Mouse (Mus musculus): ENCODE data around the gene Ptch2. TPM values are rescaled to one million over a fixed set of nuclear protein-coding genes. Genes with fewer than 3 reads are reported as not detected.

Gene Ptch2
- polyA plus RNA-seq, 1 experiment from 2014 or later = 5.6 TPM

DNA sequence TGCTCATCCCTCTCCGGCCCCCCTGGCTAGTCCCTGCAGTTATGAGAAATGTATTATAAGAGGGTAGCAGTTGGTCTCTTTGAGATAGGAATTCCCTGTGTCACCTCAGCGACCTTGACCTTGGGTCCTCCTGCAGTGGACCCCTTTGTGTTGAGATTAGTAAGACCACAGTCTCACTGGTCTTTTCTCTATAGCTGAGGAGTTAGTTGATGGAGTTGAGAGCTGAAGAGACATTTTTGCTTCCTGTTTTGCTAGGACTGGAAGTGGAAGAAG lies 2.8 kb downstream of the Ptch2 start:
- H3K9me3 ChIP-seq (ENCODE audit: control insufficient read depth, low read length) = no peaks in the 10 kb centered on the region
- H3K36me3 ChIP-seq (replicated peaks; ENCODE audit: control insufficient read depth, insufficient read depth) = peaks cover 6% of the 10 kb centered on the region; the same call in 1 of the 2 replicates
- DNase-seq (ENCODE audit: low spot score) = no peak
- 0 out of 2 replicates have a peak, but pooled peaks cover 3% of the 10 kb centered on the region for H3K27me3 ChIP-seq (ENCODE audit: control insufficient read depth, insufficient read depth, low read length)
- H3K4me2 ChIP-seq (replicated peaks) = peak overlapping the region; percentile 96; the same call in 1 of the 2 replicates
- H3K27ac ChIP-seq = no peak overlapping the region
- 74% methylated on average over 2 of the region's 2 CpGs for WGBS
- H3K9ac ChIP-seq = no peak overlapping the region
- H3K4me3 ChIP-seq (replicated peaks; ENCODE audit: low read length) = no peak overlapping the region
- no peak for ATAC-seq (ENCODE audit: low FRiP score)
- H3K4me1 ChIP-seq (replicated peaks; ENCODE audit: control insufficient read depth, insufficient read depth, low read length) = peaks cover 23% of the 10 kb centered on the region

DNA sequence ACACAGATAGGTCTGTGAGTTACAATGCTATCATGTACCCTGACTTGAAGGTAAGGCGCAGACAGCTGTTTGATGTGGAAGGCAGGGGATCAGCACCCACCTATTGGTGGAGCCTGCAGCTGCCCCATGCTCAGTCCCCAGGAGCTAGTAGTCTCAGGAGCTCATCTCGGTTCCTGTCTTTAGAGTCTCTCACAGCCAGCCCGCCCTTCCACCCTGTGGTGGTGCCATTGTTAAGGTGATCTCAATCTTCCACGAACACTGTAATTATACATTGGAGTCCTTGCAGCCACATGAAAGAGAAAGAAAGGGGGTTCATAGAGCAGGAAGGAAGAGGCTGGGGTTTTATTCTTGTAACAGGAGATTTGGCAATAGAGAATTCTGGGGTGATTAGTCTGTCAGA lies 4.2 kb downstream of the Ptch2 start:
- DNase-seq (ENCODE audit: low spot score) (no peak), ATAC-seq (ENCODE audit: low FRiP score) (no peak)
- peaks cover 6% of the 10 kb centered on the region; the same call in 1 of the 2 replicates for H3K36me3 ChIP-seq (replicated peaks; ENCODE audit: control insufficient read depth, insufficient read depth)
- peaks cover 23% of the 10 kb centered on the region for H3K4me1 ChIP-seq (replicated peaks; ENCODE audit: control insufficient read depth, insufficient read depth, low read length)
- no peaks in the 10 kb centered on the region for H3K27me3 ChIP-seq (ENCODE audit: control insufficient read depth, insufficient read depth, low read length)
- H3K27ac ChIP-seq = no peak overlapping the region
- H3K9ac ChIP-seq = no peak overlapping the region
- no peaks in the 10 kb centered on the region for H3K9me3 ChIP-seq (ENCODE audit: control insufficient read depth, low read length)
- no peak overlapping the region for H3K4me2 ChIP-seq (replicated peaks)
- H3K4me3 ChIP-seq (replicated peaks; ENCODE audit: low read length) = no peak overlapping the region
- 65% methylated on average over 4 of the region's 4 CpGs for WGBS

DNA sequence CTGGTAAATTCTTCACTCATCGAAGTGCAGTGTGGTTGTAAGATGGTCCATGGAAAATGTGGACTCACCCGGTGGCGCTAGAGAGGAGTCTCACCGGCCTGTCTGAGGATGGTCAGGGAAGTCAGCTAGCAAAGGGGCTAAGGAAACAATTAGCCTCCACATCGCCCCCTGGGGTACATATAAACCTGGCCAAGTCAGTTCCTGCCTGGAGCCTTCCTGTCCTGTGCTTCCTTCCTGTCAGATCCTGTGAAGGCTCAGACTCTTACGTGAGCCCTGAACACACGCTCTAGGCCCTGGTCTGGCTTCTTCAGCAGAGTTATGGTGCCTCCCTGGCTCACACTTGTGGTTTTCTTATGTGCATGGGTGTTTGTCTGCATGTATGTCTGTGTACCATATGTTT lies 5.3 kb downstream of the Ptch2 start:
- 57% methylated on average over 7 of the region's 7 CpGs for WGBS

DNA sequence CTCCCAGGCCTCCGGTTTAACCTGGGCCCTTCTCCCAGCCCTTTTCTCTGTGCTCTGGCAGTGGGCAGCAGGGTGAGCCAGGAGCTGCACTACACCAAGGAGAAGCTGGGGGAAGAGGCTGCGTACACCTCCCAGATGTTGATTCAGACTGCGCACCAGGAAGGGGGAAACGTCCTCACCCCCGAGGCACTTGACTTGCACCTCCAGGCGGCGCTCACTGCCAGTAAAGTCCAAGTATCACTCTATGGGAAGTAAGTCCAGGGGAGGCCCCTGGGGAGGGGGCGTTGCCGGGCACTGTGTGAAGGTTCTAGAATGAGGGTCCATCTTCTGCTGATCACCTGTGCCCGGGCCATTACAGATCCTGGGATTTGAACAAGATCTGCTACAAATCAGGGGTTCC lies 8.8 kb downstream of the Ptch2 start:
- no peak overlapping the region for H3K4me2 ChIP-seq (replicated peaks)
- no peak overlapping the region for H3K27ac ChIP-seq
- ATAC-seq (ENCODE audit: low FRiP score) = no peak
- no peaks in the 10 kb centered on the region for H3K9me3 ChIP-seq (ENCODE audit: control insufficient read depth, low read length)
- H3K9ac ChIP-seq = no peak overlapping the region
- 80% methylated on average over 10 of the region's 10 CpGs for WGBS
- DNase-seq (ENCODE audit: low spot score) = no peak
- no peaks in the 10 kb centered on the region for H3K4me1 ChIP-seq (replicated peaks; ENCODE audit: control insufficient read depth, insufficient read depth, low read length)
- H3K36me3 ChIP-seq (replicated peaks; ENCODE audit: control insufficient read depth, insufficient read depth) = peaks cover 24% of the 10 kb centered on the region
- no peaks in the 10 kb centered on the region for H3K27me3 ChIP-seq (ENCODE audit: control insufficient read depth, insufficient read depth, low read length)
- no peak overlapping the region for H3K4me3 ChIP-seq (replicated peaks; ENCODE audit: low read length)

More for the DNA sequence above, 5.3 kb downstream of the Ptch2 start:
- H3K36me3 ChIP-seq (replicated peaks; ENCODE audit: control insufficient read depth, insufficient read depth) = peaks cover 8% of the 10 kb centered on the region; the same call in 1 of the 2 replicates
- no peak overlapping the region for H3K27ac ChIP-seq
- no peak for DNase-seq (ENCODE audit: low spot score)
- H3K9me3 ChIP-seq (ENCODE audit: control insufficient read depth, low read length) = no peaks in the 10 kb centered on the region
- no peak overlapping the region for H3K4me2 ChIP-seq (replicated peaks)
- ATAC-seq (ENCODE audit: low FRiP score) = no peak
- H3K4me3 ChIP-seq (replicated peaks; ENCODE audit: low read length) = no peak overlapping the region
- H3K4me1 ChIP-seq (replicated peaks; ENCODE audit: control insufficient read depth, insufficient read depth, low read length) = peaks cover 16% of the 10 kb centered on the region
- no peaks in the 10 kb centered on the region for H3K27me3 ChIP-seq (ENCODE audit: control insufficient read depth, insufficient read depth, low read length)
- no peak overlapping the region for H3K9ac ChIP-seq

DNA sequence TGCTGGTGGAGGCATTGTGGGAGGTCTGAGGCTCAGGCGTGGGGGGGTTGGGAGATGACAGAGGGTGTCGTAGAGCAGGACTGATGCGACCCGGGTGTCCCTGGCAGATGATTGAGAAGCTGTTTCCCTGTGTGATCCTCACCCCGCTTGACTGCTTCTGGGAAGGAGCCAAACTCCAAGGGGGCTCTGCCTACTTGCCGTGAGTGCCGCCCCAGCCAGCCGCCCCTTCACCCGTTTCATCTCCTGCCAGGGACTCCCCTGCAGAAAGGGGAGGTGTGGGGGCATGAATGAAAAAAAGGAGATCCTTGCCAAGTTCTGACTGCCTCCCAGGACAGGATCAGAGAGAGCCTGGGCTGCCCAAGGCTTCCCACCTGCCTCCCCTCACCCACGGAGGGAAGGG lies 9.3 kb downstream of the Ptch2 start:
- H3K9me3 ChIP-seq (ENCODE audit: control insufficient read depth, low read length) = no peaks in the 10 kb centered on the region
- WGBS = 45% methylated on average over 8 of the region's 10 CpGs
- no peak overlapping the region for H3K9ac ChIP-seq
- DNase-seq (ENCODE audit: low spot score) (no peak), ATAC-seq (ENCODE audit: low FRiP score) (no peak)
- H3K27me3 ChIP-seq (ENCODE audit: control insufficient read depth, insufficient read depth, low read length) = no peaks in the 10 kb centered on the region
- no peaks in the 10 kb centered on the region for H3K4me1 ChIP-seq (replicated peaks; ENCODE audit: control insufficient read depth, insufficient read depth, low read length)
- no peak overlapping the region for H3K4me2 ChIP-seq (replicated peaks)
- no peak overlapping the region for H3K4me3 ChIP-seq (replicated peaks; ENCODE audit: low read length)
- peaks cover 28% of the 10 kb centered on the region for H3K36me3 ChIP-seq (replicated peaks; ENCODE audit: control insufficient read depth, insufficient read depth)
- no peak overlapping the region for H3K27ac ChIP-seq

DNA sequence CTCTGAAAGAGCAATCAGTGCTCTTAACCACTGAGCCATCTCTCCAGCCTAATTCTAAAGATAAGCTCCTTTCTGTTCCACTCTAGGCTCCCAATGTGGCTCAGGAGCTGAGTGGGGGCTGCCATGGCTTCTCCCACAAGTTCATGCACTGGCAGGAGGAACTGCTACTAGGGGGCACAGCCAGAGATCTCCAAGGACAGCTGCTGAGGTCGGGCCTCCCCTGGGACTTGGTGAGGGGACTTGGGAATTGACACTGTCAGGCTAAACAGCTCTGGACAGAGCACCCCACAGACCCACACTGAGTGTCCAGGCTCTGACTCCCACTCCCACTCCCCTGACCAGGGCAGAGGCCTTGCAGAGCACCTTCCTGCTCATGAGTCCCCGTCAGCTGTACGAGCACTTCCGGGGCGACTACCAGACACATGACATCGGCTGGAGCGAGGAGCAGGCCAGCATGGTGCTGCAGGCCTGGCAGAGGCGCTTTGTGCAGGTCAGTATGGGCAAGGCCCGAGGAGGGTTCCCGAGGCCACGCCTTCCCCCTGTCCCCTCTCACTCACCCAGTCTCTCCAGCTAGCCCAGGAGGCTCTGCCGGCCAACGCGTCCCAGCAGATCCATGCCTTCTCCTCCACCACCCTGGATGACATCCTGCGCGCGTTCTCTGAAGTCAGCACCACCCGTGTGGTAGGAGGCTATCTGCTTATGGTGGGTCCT lies 12.1 kb downstream of the Ptch2 start:
- H3K9ac ChIP-seq = no peak overlapping the region
- WGBS = 91% methylated on average over 17 of the region's 18 CpGs
- H3K9me3 ChIP-seq (ENCODE audit: control insufficient read depth, low read length) = no peaks in the 10 kb centered on the region
- H3K27ac ChIP-seq = no peak overlapping the region
- no peak overlapping the region for H3K4me2 ChIP-seq (replicated peaks)
- DNase-seq (ENCODE audit: low spot score) (no peak), ATAC-seq (ENCODE audit: low FRiP score) (no peak)
- no peaks in the 10 kb centered on the region for H3K27me3 ChIP-seq (ENCODE audit: control insufficient read depth, insufficient read depth, low read length)
- H3K36me3 ChIP-seq (replicated peaks; ENCODE audit: control insufficient read depth, insufficient read depth) = peaks cover 47% of the 10 kb centered on the region
- H3K4me1 ChIP-seq (replicated peaks; ENCODE audit: control insufficient read depth, insufficient read depth, low read length) = no peaks in the 10 kb centered on the region
- no peak overlapping the region for H3K4me3 ChIP-seq (replicated peaks; ENCODE audit: low read length)

DNA sequence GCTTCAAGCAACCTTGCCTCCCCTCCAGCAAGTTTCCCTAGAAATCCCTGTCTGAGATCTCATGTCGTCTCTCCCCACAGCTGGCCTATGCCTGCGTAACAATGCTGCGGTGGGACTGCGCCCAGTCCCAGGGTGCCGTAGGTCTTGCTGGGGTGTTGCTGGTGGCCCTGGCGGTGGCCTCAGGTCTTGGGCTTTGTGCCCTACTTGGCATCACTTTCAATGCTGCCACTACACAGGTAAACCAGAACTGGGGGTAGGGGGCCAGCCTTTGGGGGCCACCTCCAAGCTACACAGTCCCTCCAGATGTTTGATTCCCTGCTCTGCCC lies 12.6 kb downstream of the Ptch2 start:
- H3K27ac ChIP-seq = no peak overlapping the region
- no peak overlapping the region for H3K9ac ChIP-seq
- WGBS = 96% methylated on average over 6 of the region's 6 CpGs
- no peaks in the 10 kb centered on the region for H3K9me3 ChIP-seq (ENCODE audit: control insufficient read depth, low read length)
- DNase-seq (ENCODE audit: low spot score) = no peak
- peaks cover 47% of the 10 kb centered on the region for H3K36me3 ChIP-seq (replicated peaks; ENCODE audit: control insufficient read depth, insufficient read depth)
- no peak overlapping the region for H3K4me3 ChIP-seq (replicated peaks; ENCODE audit: low read length)
- no peaks in the 10 kb centered on the region for H3K27me3 ChIP-seq (ENCODE audit: control insufficient read depth, insufficient read depth, low read length)
- ATAC-seq (ENCODE audit: low FRiP score) = no peak
- no peak overlapping the region for H3K4me2 ChIP-seq (replicated peaks)
- no peaks in the 10 kb centered on the region for H3K4me1 ChIP-seq (replicated peaks; ENCODE audit: control insufficient read depth, insufficient read depth, low read length)

DNA sequence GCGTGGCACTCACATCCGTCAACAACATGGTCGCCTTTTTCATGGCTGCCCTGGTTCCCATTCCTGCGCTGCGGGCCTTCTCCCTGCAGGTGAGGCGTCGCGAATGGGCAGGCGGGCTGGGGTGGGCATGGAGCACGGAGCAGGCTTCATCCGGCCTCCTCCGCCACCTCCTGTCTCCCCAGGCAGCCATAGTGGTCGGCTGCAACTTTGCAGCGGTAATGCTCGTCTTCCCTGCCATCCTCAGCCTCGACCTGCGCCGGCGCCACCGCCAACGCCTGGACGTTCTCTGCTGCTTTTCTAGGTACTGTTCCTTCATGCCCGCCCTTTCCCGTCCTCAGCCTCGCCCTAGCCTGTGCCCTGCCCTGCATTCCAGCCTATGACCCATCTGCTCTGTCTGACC lies 13.5 kb downstream of the Ptch2 start:
- 96% methylated on average over 25 of the region's 25 CpGs for WGBS
- no peaks in the 10 kb centered on the region for H3K9me3 ChIP-seq (ENCODE audit: control insufficient read depth, low read length)
- no peak overlapping the region for H3K9ac ChIP-seq
- H3K27ac ChIP-seq = no peak overlapping the region
- DNase-seq (ENCODE audit: low spot score) (no peak), ATAC-seq (ENCODE audit: low FRiP score) (no peak)
- no peak overlapping the region for H3K4me2 ChIP-seq (replicated peaks)
- peaks cover 56% of the 10 kb centered on the region for H3K36me3 ChIP-seq (replicated peaks; ENCODE audit: control insufficient read depth, insufficient read depth)
- no peaks in the 10 kb centered on the region for H3K27me3 ChIP-seq (ENCODE audit: control insufficient read depth, insufficient read depth, low read length)
- H3K4me1 ChIP-seq (replicated peaks; ENCODE audit: control insufficient read depth, insufficient read depth, low read length) = no peaks in the 10 kb centered on the region
- no peak overlapping the region for H3K4me3 ChIP-seq (replicated peaks; ENCODE audit: low read length)

DNA sequence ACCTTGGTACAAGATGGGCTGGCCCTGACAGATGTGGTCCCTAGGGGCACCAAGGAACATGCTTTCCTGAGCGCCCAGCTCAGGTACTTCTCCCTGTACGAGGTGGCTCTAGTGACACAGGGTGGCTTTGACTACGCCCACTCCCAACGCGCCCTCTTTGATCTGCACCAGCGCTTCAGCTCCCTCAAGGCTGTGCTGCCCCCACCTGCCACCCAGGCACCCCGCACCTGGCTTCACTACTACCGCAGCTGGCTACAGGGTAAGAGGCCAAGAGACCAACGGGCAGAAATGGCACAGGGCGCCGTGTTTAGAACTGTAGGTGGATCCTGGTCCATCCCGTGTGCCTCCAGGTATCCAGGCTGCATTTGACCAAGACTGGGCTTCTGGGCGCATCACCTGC lies 14.4 kb downstream of the Ptch2 start:
- Histone ChIP-seq H3K27me3 (ENCODE audit: control insufficient read depth, insufficient read depth, low read length) (no peaks in the 10 kb centered on the region), H3K4me1 (replicated peaks; ENCODE audit: control insufficient read depth, insufficient read depth, low read length) (no peaks in the 10 kb centered on the region), H3K4me3 (replicated peaks; ENCODE audit: low read length) (no peak overlapping the region), H3K4me2 (replicated peaks) (no peak overlapping the region), H3K27ac (no peak overlapping the region), H3K36me3 (replicated peaks; ENCODE audit: control insufficient read depth, insufficient read depth) (peaks cover 61% of the 10 kb centered on the region), H3K9me3 (ENCODE audit: control insufficient read depth, low read length) (no peaks in the 10 kb centered on the region), H3K9ac (no peak overlapping the region)
- 93% methylated on average over 13 of the region's 13 CpGs for WGBS
- no peak for DNase-seq (ENCODE audit: low spot score)
- ATAC-seq (ENCODE audit: low FRiP score) = no peak

DNA sequence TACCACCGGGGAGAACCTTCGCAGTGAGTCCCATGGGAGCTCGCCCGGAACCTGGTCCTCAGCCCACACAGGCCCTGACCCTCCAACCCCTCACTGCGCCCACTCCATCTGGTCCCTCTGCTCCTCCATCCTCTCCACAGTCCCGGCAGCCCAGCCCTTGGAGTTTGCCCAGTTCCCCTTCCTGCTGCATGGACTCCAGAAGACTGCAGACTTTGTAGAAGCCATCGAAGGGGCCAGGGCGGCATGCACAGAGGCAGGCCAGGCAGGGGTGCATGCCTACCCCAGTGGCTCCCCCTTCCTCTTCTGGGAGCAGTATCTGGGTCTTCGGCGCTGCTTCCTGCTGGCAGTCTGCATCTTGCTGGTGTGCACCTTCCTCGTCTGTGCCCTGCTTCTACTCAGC lies 15.1 kb downstream of the Ptch2 start:
- 93% methylated on average over 11 of the region's 11 CpGs for WGBS
- DNase-seq (ENCODE audit: low spot score) = no peak
- Histone ChIP-seq H3K4me1 (replicated peaks; ENCODE audit: control insufficient read depth, insufficient read depth, low read length) (no peaks in the 10 kb centered on the region), H3K4me3 (replicated peaks; ENCODE audit: low read length) (no peak overlapping the region), H3K36me3 (replicated peaks; ENCODE audit: control insufficient read depth, insufficient read depth) (peaks cover 66% of the 10 kb centered on the region), H3K4me2 (replicated peaks) (no peak overlapping the region), H3K9me3 (ENCODE audit: control insufficient read depth, low read length) (no peaks in the 10 kb centered on the region), H3K9ac (no peak overlapping the region), H3K27me3 (ENCODE audit: control insufficient read depth, insufficient read depth, low read length) (no peaks in the 10 kb centered on the region), H3K27ac (no peak overlapping the region)
- ATAC-seq (ENCODE audit: low FRiP score) = no peak

All from hindbrain, embryonic 14.5 days (tissue).